Comparison of ENCODE assay signal across 8 mouse cellular contexts in the genomic region with DNA sequence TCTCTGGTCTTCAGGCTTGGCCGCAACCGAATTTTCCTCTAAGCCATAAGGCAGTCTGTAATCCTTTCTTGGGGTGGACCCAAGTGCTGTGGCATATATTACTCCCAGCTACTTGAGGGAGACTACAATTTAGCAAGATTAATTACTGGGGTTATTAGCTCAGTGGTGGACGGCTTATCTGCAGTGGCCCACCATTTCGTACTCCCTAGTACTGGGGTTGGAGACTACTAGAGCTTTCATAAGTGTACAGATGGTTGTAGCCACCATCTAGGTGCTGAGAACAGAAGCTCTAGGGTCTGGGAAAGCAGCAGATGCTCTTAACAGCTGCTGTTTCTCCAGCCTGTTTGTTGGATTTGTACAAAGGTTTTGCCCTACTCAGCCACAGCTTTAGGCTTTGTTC. TPM values are rescaled to one million over a fixed set of nuclear protein-coding genes. Genes with fewer than 3 reads are reported as not detected.
DNase-seq lines count a peak whose midpoint lies in the region; ATAC-seq lines count a peak whose summit lies in the region.

No protein-coding gene starts in this region.

- H3K27ac ChIP-seq in forebrain, embryonic 13.5 days: peak overlapping the region; percentile 75
- H3K27ac ChIP-seq in liver, embryonic 16.5 days (ENCODE audit: low read length): peak overlapping the region; percentile 88

- peaks cover 34% of the 10 kb centered on the region for H3K36me3 ChIP-seq in forebrain, embryonic 13.5 days (ENCODE audit: poor library complexity, severe bottlenecking)
- peaks cover 35% of the 10 kb centered on the region for H3K36me3 ChIP-seq in liver, embryonic 16.5 days (ENCODE audit: control insufficient read depth, insufficient read depth)

- peaks cover 19% of the 10 kb centered on the region for H3K4me1 ChIP-seq in forebrain, embryonic 13.5 days
- peaks cover 19% of the 10 kb centered on the region for H3K4me1 ChIP-seq in liver, embryonic 16.5 days (ENCODE audit: control insufficient read depth, low read depth, low read length)

- DNase-seq in cerebellum, postnatal 10 days: peak; percentile 54 to 56
- DNase-seq in cerebellum, adult 8-10 months: no peak
- DNase-seq in 416B (ENCODE audit: low read depth): peak; percentile 20
- DNase-seq in layer of hippocampus, adult 9-11 months: no peak
- no peak for DNase-seq in right cerebral cortex, postnatal 4 days
- no peak for DNase-seq in left cerebral cortex, adult 8-10 months (ENCODE audit: low spot score in 2 of 2)

- no peaks in the 10 kb centered on the region for H3K9me3 ChIP-seq in forebrain, embryonic 13.5 days (replicated peaks)
- no peaks in the 10 kb centered on the region for H3K9me3 ChIP-seq in liver, embryonic 16.5 days (replicated peaks; ENCODE audit: control insufficient read depth, low read length)

- peak overlapping the region; percentile 82 for H3K4me2 ChIP-seq in forebrain, embryonic 13.5 days
- peak overlapping the region; percentile 75 for H3K4me2 ChIP-seq in liver, embryonic 16.5 days (ENCODE audit: low read depth, low read length)

- H3K27me3 ChIP-seq in forebrain, embryonic 13.5 days: no peaks in the 10 kb centered on the region
- no peaks in the 10 kb centered on the region for H3K27me3 ChIP-seq in liver, embryonic 16.5 days (ENCODE audit: control insufficient read depth, insufficient read depth, low read depth, low read length)

- peak overlapping the region; percentile 93 for H3K9ac ChIP-seq in forebrain, embryonic 13.5 days
- H3K9ac ChIP-seq in liver, embryonic 16.5 days (ENCODE audit: low read depth, low read length): peak overlapping the region; percentile 95

- ATAC-seq in forebrain, embryonic 13.5 days: no peak
- ATAC-seq in liver, embryonic 16.5 days (ENCODE audit: low read depth): no peak

- H3K4me3 ChIP-seq in forebrain, embryonic 13.5 days: peak overlapping the region; percentile 87
- H3K4me3 ChIP-seq in liver, embryonic 16.5 days (ENCODE audit: low read depth, low read length): peak overlapping the region; percentile 93

- WGBS in forebrain, embryonic 13.5 days: 35% methylated on average over 4 of the region's 4 CpGs
- WGBS in liver, embryonic 16.5 days (ENCODE audit: insufficient replicate concordance): 19% methylated on average over 4 of the region's 4 CpGs

RNA-seq across cellular contexts. Expression of gene Ppib, which starts 1.0 kb away (rescaled TPM):
- 357 and 381 TPM in 2 replicates for polyA plus RNA-seq in forebrain, embryonic 13.5 days (2015; fragmentation: Nextera tagmentation; extraction: Ambion mirVana)
- 412 and 425 TPM in 2 replicates for polyA plus RNA-seq in liver, embryonic 16.5 days (2015; fragmentation: Nextera tagmentation; extraction: Ambion mirVana)
- 100 to 1,000 TPM; 147 to 175 (median 159) TPM for total RNA-seq in left cerebral cortex, adult 8-10 months (2022)

RNA-seq across cellular contexts. Expression of gene Snx22, which starts 8.5 kb away (rescaled TPM):
- polyA plus RNA-seq in forebrain, embryonic 13.5 days (2015; fragmentation: Nextera tagmentation; extraction: Ambion mirVana): 2.7 and 3.1 TPM in 2 replicates
- 30.5 and 31.3 TPM in 2 replicates for polyA plus RNA-seq in liver, embryonic 16.5 days (2015; fragmentation: Nextera tagmentation; extraction: Ambion mirVana)
- total RNA-seq in left cerebral cortex, adult 8-10 months (2022): 1 to 10 TPM; 4.3 to 6.0 (median 5.2) TPM

Comparison
In these comparisons a context has a peak if more than half of its experiments do, and no peak if none do; other contexts are left out.
1. DNase-seq: peak in cerebellum, postnatal 10 days (2 of 2) and 416B (single experiment); none in cerebellum, adult 8-10 months (single experiment), layer of hippocampus, adult 9-11 months (single experiment), right cerebral cortex, postnatal 4 days (single experiment) and left cerebral cortex, adult 8-10 months (0 of 2).